In the genomic region with DNA sequence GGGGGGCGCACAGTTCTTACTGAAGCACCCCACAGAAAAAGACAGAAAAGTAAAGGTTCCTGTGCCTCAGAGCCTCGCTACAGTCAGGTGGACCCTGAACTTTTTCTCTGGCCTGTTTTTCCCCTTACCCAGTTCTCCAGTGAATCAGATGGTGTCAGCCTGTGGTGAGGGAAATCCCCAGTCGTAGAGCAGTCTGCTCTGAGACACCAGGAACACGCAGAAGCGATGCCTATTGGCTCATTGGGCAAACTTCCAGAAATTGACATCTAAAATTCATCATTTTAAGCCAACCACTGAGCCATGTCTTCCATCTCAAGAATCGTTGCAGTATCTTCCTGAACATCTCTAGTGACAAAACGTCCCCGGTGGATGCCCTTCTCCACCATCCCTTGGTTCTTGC, we compare ENCODE assay signal across 26 mouse cellular contexts.
A peak's percentile ranks its signal among the peaks of the same experiment; 100 is the strongest.
DNase-seq lines count a peak whose midpoint lies in the region; ATAC-seq lines count a peak whose summit lies in the region.
"Had no signal": no experiment of that assay in that cellular context is flagged by ENCODE, and none has a peak within 500 bp of the region (broad histone marks: within the 10 kb centered on the region; RNA-seq: fewer than 3 reads in every experiment).

No protein-coding gene starts in this region.

- H3K36me3 ChIP-seq in embryonic facial prominence, embryonic 14.5 days (ENCODE audit: control insufficient read depth, insufficient read depth, low read length) = no peaks in the 10 kb centered on the region
- H3K36me3 ChIP-seq in embryonic facial prominence, embryonic 10.5 days (replicated peaks) = 0 out of 2 replicates have a peak, but pooled peaks cover 6% of the 10 kb centered on the region
- H3K36me3 ChIP-seq in heart, embryonic 10.5 days = no peaks in the 10 kb centered on the region
- H3K36me3 ChIP-seq: forebrain, embryonic 15.5 days; kidney, embryonic 15.5 days; lung, embryonic 15.5 days; midbrain, embryonic 12.5 days had no signal

- no peak overlapping the region for H3K4me2 ChIP-seq in embryonic facial prominence, embryonic 14.5 days (ENCODE audit: low read depth, low read length)
- H3K4me2 ChIP-seq: forebrain, embryonic 15.5 days; hindbrain, embryonic 12.5 days; kidney, embryonic 15.5 days; liver, embryonic 15.5 days; lung, embryonic 15.5 days; midbrain, embryonic 12.5 days had no signal

- no peaks in the 10 kb centered on the region for H3K27me3 ChIP-seq in embryonic facial prominence, embryonic 14.5 days (replicated peaks; ENCODE audit: control insufficient read depth, insufficient read depth, low read length)
- no peaks in the 10 kb centered on the region for H3K27me3 ChIP-seq in embryonic facial prominence, embryonic 10.5 days (replicated peaks; ENCODE audit: low read depth, poor library complexity, severe bottlenecking)
- no peaks in the 10 kb centered on the region for H3K27me3 ChIP-seq in heart, embryonic 10.5 days (ENCODE audit: insufficient read depth, poor library complexity, severe bottlenecking)
- H3K27me3 ChIP-seq: forebrain, embryonic 15.5 days; hindbrain, embryonic 12.5 days; kidney, embryonic 15.5 days; liver, embryonic 15.5 days; lung, embryonic 15.5 days; megakaryocyte, embryonic 14.5 days; midbrain, embryonic 12.5 days had no signal

- ATAC-seq in embryonic facial prominence, embryonic 14.5 days (ENCODE audit: low read depth) = no peak
- peak; percentile 54 for ATAC-seq in inflammation-experienced regulatory T-cells, adult 6 months
- ATAC-seq: forebrain, embryonic 15.5 days had no signal

- DNase-seq in embryonic facial prominence, embryonic 14.5 days (ENCODE audit: low spot score) = no peak
- no peak for DNase-seq in embryonic facial prominence, embryonic 10.5 days (ENCODE audit: low spot score)
- DNase-seq in CD4-positive, CD25-positive, alpha-beta regulatory T cell, adult 2 months (ENCODE audit: low read depth, low spot score) = peak; percentile 58
- DNase-seq in brain, adult 2 months (ENCODE audit: low read depth, low spot score) = peak; percentile 10
- DNase-seq in layer of hippocampus, adult 18-20 months (ENCODE audit: low spot score in 2 of 2) = no peak
- no peak for DNase-seq in heart, embryonic 10.5 days (ENCODE audit: low spot score)
- no peak for DNase-seq in right cerebral cortex, postnatal 14 days
- DNase-seq: adrenal gland, postnatal 14 days; cerebellum, adult 11-12 months; cerebellum, postnatal 14 days; gastrocnemius, postnatal 25 days; heart, postnatal 14 days; kidney, adult 18-20 months; kidney, postnatal 25 days; left cerebral cortex, postnatal 4 days; lung, postnatal 36 days had no signal

- H3K9me3 ChIP-seq in embryonic facial prominence, embryonic 14.5 days (ENCODE audit: control insufficient read depth, low read length) = no peaks in the 10 kb centered on the region
- H3K9me3 ChIP-seq in embryonic facial prominence, embryonic 10.5 days = peaks cover 5% of the 10 kb centered on the region; the same call in 1 of the 2 replicates
- H3K9me3 ChIP-seq in heart, embryonic 10.5 days = no peaks in the 10 kb centered on the region
- H3K9me3 ChIP-seq: forebrain, embryonic 15.5 days; hindbrain, embryonic 12.5 days; liver, embryonic 15.5 days; lung, embryonic 15.5 days; megakaryocyte, embryonic 14.5 days had no signal

- no peak overlapping the region for H3K27ac ChIP-seq in embryonic facial prominence, embryonic 14.5 days (replicated peaks; ENCODE audit: low read depth, low read length)
- no peak overlapping the region for H3K27ac ChIP-seq in embryonic facial prominence, embryonic 10.5 days (replicated peaks)
- H3K27ac ChIP-seq in heart, embryonic 10.5 days = no peak overlapping the region
- H3K27ac ChIP-seq: forebrain, embryonic 10.5 days; forebrain, embryonic 15.5 days; hindbrain, embryonic 12.5 days; kidney, embryonic 15.5 days; layer of hippocampus, adult 2 months; liver, embryonic 15.5 days; lung, embryonic 15.5 days; midbrain, embryonic 12.5 days had no signal

- H3K4me1 ChIP-seq in embryonic facial prominence, embryonic 14.5 days (ENCODE audit: control insufficient read depth, insufficient read depth, low read length) = no peaks in the 10 kb centered on the region
- peaks cover 5% of the 10 kb centered on the region; the same call in 1 of the 2 replicates for H3K4me1 ChIP-seq in embryonic facial prominence, embryonic 10.5 days
- H3K4me1 ChIP-seq in heart, embryonic 10.5 days = no peaks in the 10 kb centered on the region
- H3K4me1 ChIP-seq: forebrain, embryonic 10.5 days; forebrain, embryonic 15.5 days; hindbrain, embryonic 12.5 days; kidney, embryonic 15.5 days; liver, embryonic 15.5 days; lung, embryonic 15.5 days; midbrain, embryonic 12.5 days had no signal

- no peak overlapping the region for H3K4me3 ChIP-seq in embryonic facial prominence, embryonic 14.5 days (ENCODE audit: low read depth, low read length)
- H3K4me3 ChIP-seq in embryonic facial prominence, embryonic 10.5 days = no peak overlapping the region
- H3K4me3 ChIP-seq in heart, embryonic 10.5 days = no peak overlapping the region
- H3K4me3 ChIP-seq: forebrain, embryonic 10.5 days; forebrain, embryonic 15.5 days; hindbrain, embryonic 12.5 days; kidney, embryonic 15.5 days; layer of hippocampus, adult 2 months; liver, embryonic 15.5 days; lung, embryonic 15.5 days; megakaryocyte, embryonic 14.5 days; midbrain, embryonic 12.5 days had no signal

- 85% methylated on average over 8 of the region's 8 CpGs for WGBS in embryonic facial prominence, embryonic 14.5 days
- WGBS in embryonic facial prominence, embryonic 10.5 days = 91% methylated on average over 8 of the region's 8 CpGs
- 87% methylated on average over 8 of the region's 8 CpGs for WGBS in heart, embryonic 10.5 days

- 0 out of 2 replicates have a peak overlapping the region, but pooled peaks have one; percentile 19 for H3K9ac ChIP-seq in embryonic facial prominence, embryonic 14.5 days (ENCODE audit: low read depth, low read length)
- H3K9ac ChIP-seq: forebrain, embryonic 15.5 days; hindbrain, embryonic 12.5 days; kidney, embryonic 15.5 days; liver, embryonic 15.5 days; lung, embryonic 15.5 days; midbrain, embryonic 12.5 days had no signal

Comparison
In these comparisons a context has a peak if more than half of its experiments do, and no peak if none do; other contexts are left out.
1. DNase-seq: peak in CD4-positive, CD25-positive, alpha-beta regulatory T cell, adult 2 months (single experiment) and brain, adult 2 months (single experiment); none in embryonic facial prominence, embryonic 14.5 days (single experiment), embryonic facial prominence, embryonic 10.5 days (single experiment), layer of hippocampus, adult 18-20 months (0 of 2), heart, embryonic 10.5 days (single experiment) and right cerebral cortex, postnatal 14 days (single experiment).